Mouse (Mus musculus) neural tube, embryonic 14.5 days (tissue): Measurements from ENCODE around the gene Unc5a. TPM values are rescaled to one million over a fixed set of nuclear protein-coding genes. Genes with fewer than 3 reads are reported as not detected.

Experiments used
- ATAC-seq: fragments of 200-750 bp; cut with Nextera tagmentation; 2 replicates; pipeline ENCODE4 v1.8.0; 2017; ENCODE audit warnings: low read depth, mild to moderate bottlenecking, moderate TSS enrichment, moderate library complexity
- H3K27ac ChIP-seq: fragments of 300-500 bp; sonication (generic); 2 replicates; pipeline ENCODE4 v1.5.1; 2014; ENCODE audit warnings: low read depth, mild to moderate bottlenecking, control low read depth, low read length, moderate library complexity, mixed read lengths
- H3K27me3 ChIP-seq: fragments of 300-500 bp; sonication (generic); 2 replicates; pipeline ENCODE4 v1.6.1; 2014; ENCODE audit warnings: low read length; ENCODE audit not compliant: control insufficient read depth, insufficient read depth
- H3K36me3 ChIP-seq: fragments of 300-500 bp; sonication (generic); 2 replicates; pipeline ENCODE4 v1.6.1; 2014; ENCODE audit warnings: low read length, mixed read lengths; ENCODE audit not compliant: control insufficient read depth, insufficient read depth
- H3K4me1 ChIP-seq: fragments of 300-500 bp; sonication (generic); 2 replicates; pipeline ENCODE4 v1.6.1; 2014; ENCODE audit warnings: low read length; ENCODE audit not compliant: control insufficient read depth, insufficient read depth
- H3K4me2 ChIP-seq: fragments of 300-500 bp; sonication (generic); 2 replicates; pipeline ENCODE4 v1.6.1; 2014; ENCODE audit warnings: mild to moderate bottlenecking, low read depth, low read length, control low read depth
- H3K4me3 ChIP-seq: fragments of 300-500 bp; sonication (generic); 2 replicates; pipeline ENCODE4 v1.5.1; 2014; ENCODE audit warnings: low read depth, low read length, control low read depth, mixed read lengths
- H3K9ac ChIP-seq: fragments of 300-500 bp; sonication (generic); replicated peaks from 2 replicates; pipeline ENCODE4 v1.6.1; 2014; ENCODE audit warnings: low read depth, mild to moderate bottlenecking, control low read depth, low read length, mixed read lengths
- H3K9me3 ChIP-seq: fragments of 300-500 bp; sonication (generic); 2 replicates; pipeline ENCODE4 v1.6.1; 2016; ENCODE audit warnings: low read length; ENCODE audit not compliant: control insufficient read depth
- WGBS: fragments of 180-500 bp; shearing (Covaris S2); extraction: QIAGEN DNeasy Blood & Tissue Kit; methylation state at CpG from one replicate; pipeline ENCODE4 v1.1.7; 2014; 5-methylcytosine and 5-hydroxymethylcytosine counted together
- polyA plus RNA-seq: library from polyadenylated mRNA; unstranded; fragments of >200 nt; fragmentation: Nextera tagmentation; extraction: Ambion mirVana; gene quantifications from 2 replicates; pipeline ENCODE4 v1.2.1, GENCODE M21; 2014

Gene Unc5a
- polyA plus RNA-seq, 1 experiment from 2014 or later, result 15.7 TPM

DNA sequence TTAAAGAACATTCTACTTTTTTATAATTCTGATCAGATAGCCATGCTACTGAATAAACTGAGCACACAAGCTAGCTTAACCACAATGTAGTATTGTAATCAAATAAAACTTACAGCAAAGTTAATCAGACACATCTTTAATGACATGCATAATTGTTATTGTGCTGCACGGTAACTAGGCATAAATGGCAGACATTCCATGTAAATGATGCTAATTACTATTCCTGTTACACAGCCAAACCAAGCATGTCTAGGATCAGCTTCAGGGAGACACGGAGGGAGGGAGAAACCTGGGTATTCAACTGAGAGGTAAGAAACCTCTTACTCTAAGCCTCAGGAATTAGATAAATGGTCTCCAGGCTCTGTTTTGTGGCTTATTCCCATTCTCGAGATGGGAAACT is 98.5 kb downstream of the Unc5a start:
- H3K27ac ChIP-seq, result no peak overlapping the region
- no peak overlapping the region for H3K9ac ChIP-seq
- H3K4me2 ChIP-seq, result no peak overlapping the region
- no peaks in the 10 kb centered on the region for H3K27me3 ChIP-seq
- 0 out of 2 replicates have a peak, but pooled peaks cover 4% of the 10 kb centered on the region for H3K36me3 ChIP-seq
- no peaks in the 10 kb centered on the region for H3K9me3 ChIP-seq
- no peak for ATAC-seq
- no peak overlapping the region for H3K4me3 ChIP-seq
- WGBS, result 44% methylated on average over 3 of the region's 3 CpGs
- no peaks in the 10 kb centered on the region for H3K4me1 ChIP-seq

Other genes with a start within 250 kb of the Unc5a start
- gene Cdhr2, start 247.9 kb upstream of the Unc5a start, polyA plus RNA-seq, result 0.21 and 0.29 TPM in 2 replicates
- gene Gprin1, start 199.5 kb upstream of the Unc5a start, polyA plus RNA-seq, result 17.3 and 19.6 TPM in 2 replicates
- 61.3 and 118 TPM in 2 replicates for gene Sncb, start 182.8 kb upstream of the Unc5a start, polyA plus RNA-seq
- gene Eif4e1b, start 165.4 kb upstream of the Unc5a start, polyA plus RNA-seq, result not detected in 2 replicates
- 78.1 and 82.3 TPM in 2 replicates for gene Tspan17, start 160.0 kb upstream of the Unc5a start, polyA plus RNA-seq
- gene Hk3, start 72.0 kb downstream of the Unc5a start, polyA plus RNA-seq, result 0.13 and 1.0 TPM in 2 replicates
- gene Uimc1, start 150.9 kb downstream of the Unc5a start, polyA plus RNA-seq, result 20.6 and 20.9 TPM in 2 replicates
- gene Zfp346, start 155.9 kb downstream of the Unc5a start, polyA plus RNA-seq, result 34.2 and 34.5 TPM in 2 replicates
- not detected in 2 replicates for gene Gm17617, start 184.1 kb downstream of the Unc5a start, polyA plus RNA-seq
- gene Fgfr4, start 203.2 kb downstream of the Unc5a start, polyA plus RNA-seq, result 0.35 and 1.1 TPM in 2 replicates